Mouse (Mus musculus) neural tube, postnatal 0 days (tissue): Measurements from ENCODE around the gene 3110070M22Rik. TPM values are rescaled to one million over a fixed set of nuclear protein-coding genes. Genes with fewer than 3 reads are reported as not detected.

Experiments
- polyA plus RNA-seq: library from polyadenylated mRNA; unstranded; fragments of >200 nt; fragmentation: Nextera tagmentation; extraction: Ambion mirVana; gene quantifications from 2 replicates; pipeline ENCODE4 v1.2.1, GENCODE M21; 2015

Gene 3110070M22Rik
- polyA plus RNA-seq: 1.3 and 1.9 TPM in 2 replicates

DNA sequence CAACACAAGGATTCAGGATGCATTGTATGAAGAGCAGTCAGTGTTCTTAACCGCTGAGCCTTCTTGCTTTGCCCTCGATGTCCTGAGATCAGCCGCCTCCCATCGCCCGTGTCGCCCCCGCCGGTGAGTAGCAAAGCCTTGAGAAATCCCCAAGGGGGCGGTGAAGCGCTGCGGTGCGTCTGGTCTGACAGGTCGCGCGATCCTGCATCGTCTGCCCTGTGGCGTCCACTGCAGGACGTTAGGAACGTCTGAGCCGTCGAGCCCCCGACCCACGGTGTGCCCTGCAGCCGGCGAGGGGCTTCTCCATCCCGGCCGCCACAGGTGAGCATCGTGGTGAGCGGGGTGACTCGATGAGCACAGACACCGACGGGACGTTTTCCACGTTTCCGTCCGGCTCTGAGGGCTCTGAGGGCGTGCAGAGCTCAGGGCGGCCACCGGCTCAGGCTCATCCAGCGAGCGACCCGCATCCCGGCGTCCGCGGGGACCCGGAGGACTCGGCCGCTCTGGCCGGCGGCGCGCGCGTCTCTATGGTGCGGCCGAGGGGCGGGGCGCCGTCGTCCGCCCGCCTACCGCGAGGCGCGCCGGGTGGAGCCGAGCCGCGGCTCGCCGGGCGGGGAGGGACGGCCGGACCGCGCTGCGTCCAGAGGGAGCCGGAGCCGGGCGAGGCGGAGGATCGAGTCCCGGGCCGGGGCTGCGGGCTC, at the start of gene 3110070M22Rik, which contains the start of gene Tmem267:
Gene 3110070M22Rik, minus strand, starts transcription at position 504 of the 701 bp plus-strand sequence.
Gene Tmem267, plus strand, starts transcription at position 160 of the 701 bp plus-strand sequence.

DNA sequence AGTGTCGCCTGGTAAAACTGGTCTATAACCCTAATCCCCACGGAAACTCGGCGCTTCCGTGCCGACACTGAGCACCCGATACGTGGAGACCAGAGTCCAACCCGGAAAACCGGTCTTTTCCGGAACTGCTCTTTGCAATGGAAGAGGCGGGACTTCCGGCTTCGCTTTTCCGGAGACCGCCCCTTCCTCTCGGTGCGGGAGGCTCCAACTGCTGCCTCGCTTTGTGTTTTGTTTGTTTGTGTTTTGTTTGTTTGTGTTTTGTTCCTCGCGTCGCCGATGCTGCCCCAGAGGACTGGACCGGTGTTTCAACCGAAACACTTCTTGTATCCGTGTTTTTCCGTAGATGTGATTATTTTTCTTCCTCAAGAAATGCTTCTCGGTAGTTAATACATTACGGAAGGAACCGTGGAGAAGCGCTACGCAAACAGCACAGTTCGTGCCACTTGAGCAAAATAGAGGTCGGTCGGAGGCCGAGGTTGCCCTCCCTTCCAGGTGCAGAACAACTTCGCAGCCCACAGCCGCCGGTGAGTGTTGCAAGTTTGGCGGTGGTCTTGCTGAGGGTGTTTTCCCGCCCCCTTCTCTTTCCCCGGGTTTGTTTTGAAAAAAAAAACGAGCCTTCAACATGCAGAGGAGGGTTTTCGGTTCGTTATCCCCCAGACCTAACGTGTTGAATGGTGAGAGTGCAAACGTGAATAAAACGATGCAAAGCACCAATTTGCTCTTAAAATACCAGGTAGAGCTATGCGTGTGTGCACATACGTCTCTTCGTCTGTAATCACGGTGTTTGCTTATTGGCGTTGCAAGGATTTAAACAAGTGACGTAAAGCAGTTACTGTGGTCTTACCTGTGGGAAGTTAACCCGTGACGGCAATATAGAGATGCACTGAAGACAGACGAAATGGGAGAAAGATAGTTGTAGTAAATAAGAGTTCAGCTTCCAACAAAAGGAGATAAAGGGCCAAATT, 25.3 kb downstream of the 3110070M22Rik start, which contains the start of gene 4833420G17Rik:
Gene 4833420G17Rik, plus strand, starts transcription at position 173 of the 965 bp plus-strand sequence.

Other genes starting within 250 kb of the 3110070M22Rik start
- 141 and 164 TPM in 2 replicates for gene Paip1, start 59.8 kb downstream of the 3110070M22Rik start, polyA plus RNA-seq
- gene 4833420G17Rik, start 25.6 kb downstream of the 3110070M22Rik start, polyA plus RNA-seq: 50.4 and 53.7 TPM in 2 replicates
- gene Tmem267, start 344 bp downstream of the 3110070M22Rik start, polyA plus RNA-seq: 3.0 and 3.7 TPM in 2 replicates
- gene Ccl28, start 135.4 kb upstream of the 3110070M22Rik start, polyA plus RNA-seq: 0.17 and 0.39 TPM in 2 replicates
- 304 and 317 TPM in 2 replicates for gene Hmgcs1, start 202.0 kb upstream of the 3110070M22Rik start, polyA plus RNA-seq